Mouse (Mus musculus): ENCODE data around the gene Jag1. TPM values are rescaled to one million over a fixed set of nuclear protein-coding genes. Genes with fewer than 3 reads are reported as not detected.

Jag1 gene
- polyA plus RNA-seq, 1 experiment from 2014 or later: 15.7 TPM

GRCm38 (mm10) chr2:137134035-137134434 is 17.6 kb upstream of the Jag1 start:
- 78% methylated on average over 5 of the region's 5 CpGs for WGBS
- no peaks in the 10 kb centered on the region for H3K4me1 ChIP-seq (ENCODE audit: control insufficient read depth in 2 of 2, insufficient read depth in 2 of 2, low read length in 2 of 2)
- no peaks in the 10 kb centered on the region for H3K36me3 ChIP-seq (ENCODE audit: control insufficient read depth, insufficient read depth, low read length)
- no peak overlapping the region for H3K9ac ChIP-seq (ENCODE audit: low read length)
- H3K4me3 ChIP-seq (ENCODE audit: control insufficient read depth in 1 of 2, insufficient read depth in 1 of 2, low read depth in 1 of 2, low read length in 2 of 2): no peak overlapping the region
- H3K27ac ChIP-seq (replicated peaks in 1 of 2; ENCODE audit: control insufficient read depth in 1 of 2, insufficient read depth in 1 of 2, low read depth in 2 of 2, low read length in 2 of 2): no peak overlapping the region
- no peak for ATAC-seq (ENCODE audit: insufficient number of reproducible peaks, insufficient read depth, low FRiP score, low read depth)
- no peaks in the 10 kb centered on the region for H3K9me3 ChIP-seq (ENCODE audit: control insufficient read depth, low read length)
- H3K4me2 ChIP-seq (ENCODE audit: low read length): no peak overlapping the region
- no peaks in the 10 kb centered on the region for H3K27me3 ChIP-seq (ENCODE audit: control insufficient read depth, insufficient read depth, low read length)

- Histone ChIP-seq H3K9me3 (ENCODE audit: control insufficient read depth, low read length) (peaks cover 4% of the 10 kb centered on the region), H3K4me3 (ENCODE audit: control insufficient read depth in 1 of 2, insufficient read depth in 1 of 2, low read depth in 1 of 2, low read length in 2 of 2) (no peak overlapping the region), H3K27me3 (ENCODE audit: control insufficient read depth, insufficient read depth, low read length) (no peaks in the 10 kb centered on the region), H3K9ac (ENCODE audit: low read length) (no peak overlapping the region), H3K4me1 (ENCODE audit: control insufficient read depth in 2 of 2, insufficient read depth in 2 of 2, low read length in 2 of 2) (no peaks in the 10 kb centered on the region), H3K27ac (replicated peaks in 1 of 2; ENCODE audit: control insufficient read depth in 1 of 2, insufficient read depth in 1 of 2, low read depth in 2 of 2, low read length in 2 of 2) (no peak overlapping the region), H3K36me3 (ENCODE audit: control insufficient read depth, insufficient read depth, low read length) (no peaks in the 10 kb centered on the region), H3K4me2 (ENCODE audit: low read length) (no peak overlapping the region)
- no peak for ATAC-seq (ENCODE audit: insufficient number of reproducible peaks, insufficient read depth, low FRiP score, low read depth)
- 74% methylated on average over 1 of the region's 1 CpGs for WGBS
Observed at GRCm38 (mm10) chr2:137124861-137125260, 8.4 kb upstream of the Jag1 start.

GRCm38 (mm10) chr2:137117321-137117690 is 862 bp upstream of the Jag1 start:
- peak overlapping the region; percentile 85 for H3K4me2 ChIP-seq (ENCODE audit: low read length)
- H3K9ac ChIP-seq (ENCODE audit: low read length): peak overlapping the region; percentile 83
- no peaks in the 10 kb centered on the region for H3K9me3 ChIP-seq (ENCODE audit: control insufficient read depth, low read length)
- H3K4me1 ChIP-seq (ENCODE audit: control insufficient read depth in 2 of 2, insufficient read depth in 2 of 2, low read length in 2 of 2): peaks cover 8 to 17% of the 10 kb centered on the region in 2 experiments
- ATAC-seq (ENCODE audit: insufficient number of reproducible peaks, insufficient read depth, low FRiP score, low read depth): peak; percentile 69
- H3K27ac ChIP-seq (replicated peaks in 1 of 2; ENCODE audit: control insufficient read depth in 1 of 2, insufficient read depth in 1 of 2, low read depth in 2 of 2, low read length in 2 of 2): peak overlapping the region; percentile 93 to 96
- peak overlapping the region; percentile 67 to 70 for H3K4me3 ChIP-seq (ENCODE audit: control insufficient read depth in 1 of 2, insufficient read depth in 1 of 2, low read depth in 1 of 2, low read length in 2 of 2)
- H3K27me3 ChIP-seq (ENCODE audit: control insufficient read depth, insufficient read depth, low read length): no peaks in the 10 kb centered on the region
- under 1% methylated on average over 33 of the region's 33 CpGs for WGBS
- no peaks in the 10 kb centered on the region for H3K36me3 ChIP-seq (ENCODE audit: control insufficient read depth, insufficient read depth, low read length)

- peaks cover 8 to 22% of the 10 kb centered on the region in 2 experiments for H3K4me1 ChIP-seq (ENCODE audit: control insufficient read depth in 2 of 2, insufficient read depth in 2 of 2, low read length in 2 of 2)
- no peaks in the 10 kb centered on the region for H3K9me3 ChIP-seq (ENCODE audit: control insufficient read depth, low read length)
- H3K4me2 ChIP-seq (ENCODE audit: low read length): peak overlapping the region; percentile 85
- peak overlapping the region; percentile 83 for H3K9ac ChIP-seq (ENCODE audit: low read length)
- no peaks in the 10 kb centered on the region for H3K36me3 ChIP-seq (ENCODE audit: control insufficient read depth, insufficient read depth, low read length)
- under 1% methylated on average over 51 of the region's 61 CpGs for WGBS
- peak; percentile 81 for ATAC-seq (ENCODE audit: insufficient number of reproducible peaks, insufficient read depth, low FRiP score, low read depth)
- H3K27ac ChIP-seq (replicated peaks in 1 of 2; ENCODE audit: control insufficient read depth in 1 of 2, insufficient read depth in 1 of 2, low read depth in 2 of 2, low read length in 2 of 2): peak overlapping the region; percentile 93 to 96
- H3K27me3 ChIP-seq (ENCODE audit: control insufficient read depth, insufficient read depth, low read length): no peaks in the 10 kb centered on the region
- peak overlapping the region; percentile 67 to 70 for H3K4me3 ChIP-seq (ENCODE audit: control insufficient read depth in 1 of 2, insufficient read depth in 1 of 2, low read depth in 1 of 2, low read length in 2 of 2)
Observed at GRCm38 (mm10) chr2:137116675-137117320, 354 bp upstream of the Jag1 start.

GRCm38 (mm10) chr2:137115241-137116024 is 1.0 kb downstream of the Jag1 start:
- no peaks in the 10 kb centered on the region for H3K9me3 ChIP-seq (ENCODE audit: control insufficient read depth, low read length)
- ATAC-seq (ENCODE audit: insufficient number of reproducible peaks, insufficient read depth, low FRiP score, low read depth): no peak
- peak overlapping the region; percentile 83 for H3K9ac ChIP-seq (ENCODE audit: low read length)
- H3K36me3 ChIP-seq (ENCODE audit: control insufficient read depth, insufficient read depth, low read length): no peaks in the 10 kb centered on the region
- peak overlapping the region; percentile 67 to 70 for H3K4me3 ChIP-seq (ENCODE audit: control insufficient read depth in 1 of 2, insufficient read depth in 1 of 2, low read depth in 1 of 2, low read length in 2 of 2)
- peak overlapping the region; percentile 58 to 96 for H3K27ac ChIP-seq (replicated peaks in 1 of 2; ENCODE audit: control insufficient read depth in 1 of 2, insufficient read depth in 1 of 2, low read depth in 2 of 2, low read length in 2 of 2)
- peak overlapping the region; percentile 85 for H3K4me2 ChIP-seq (ENCODE audit: low read length)
- WGBS: under 1% methylated on average over 40 of the region's 40 CpGs
- H3K4me1 ChIP-seq (ENCODE audit: control insufficient read depth in 2 of 2, insufficient read depth in 2 of 2, low read length in 2 of 2): peaks cover 12 to 28% of the 10 kb centered on the region in 2 experiments
- no peaks in the 10 kb centered on the region for H3K27me3 ChIP-seq (ENCODE audit: control insufficient read depth, insufficient read depth, low read length)

- Histone ChIP-seq H3K36me3 (ENCODE audit: control insufficient read depth, insufficient read depth, low read length) (no peaks in the 10 kb centered on the region), H3K9ac (ENCODE audit: low read length) (peak overlapping the region; percentile 83), H3K27me3 (ENCODE audit: control insufficient read depth, insufficient read depth, low read length) (no peaks in the 10 kb centered on the region), H3K27ac (replicated peaks in 1 of 2; ENCODE audit: control insufficient read depth in 1 of 2, insufficient read depth in 1 of 2, low read depth in 2 of 2, low read length in 2 of 2) (peak overlapping the region; percentile 88 to 96), H3K9me3 (ENCODE audit: control insufficient read depth, low read length) (no peaks in the 10 kb centered on the region), H3K4me1 (ENCODE audit: control insufficient read depth in 2 of 2, insufficient read depth in 2 of 2, low read length in 2 of 2) (peaks cover 20 to 38% of the 10 kb centered on the region in 2 experiments), H3K4me2 (ENCODE audit: low read length) (peak overlapping the region; percentile 85), H3K4me3 (ENCODE audit: control insufficient read depth in 1 of 2, insufficient read depth in 1 of 2, low read depth in 1 of 2, low read length in 2 of 2) (peak overlapping the region; percentile 67 to 70)
- under 1% methylated on average over 51 of the region's 51 CpGs for WGBS
- peak; percentile 56 for ATAC-seq (ENCODE audit: insufficient number of reproducible peaks, insufficient read depth, low FRiP score, low read depth)
Observed at GRCm38 (mm10) chr2:137114248-137115096, 2.0 kb downstream of the Jag1 start.

GRCm38 (mm10) chr2:137113288-137114061 is 3.0 kb downstream of the Jag1 start:
- Histone ChIP-seq H3K4me2 (ENCODE audit: low read length) (peak overlapping the region; percentile 85), H3K36me3 (ENCODE audit: control insufficient read depth, insufficient read depth, low read length) (no peaks in the 10 kb centered on the region), H3K27ac (replicated peaks in 1 of 2; ENCODE audit: control insufficient read depth in 1 of 2, insufficient read depth in 1 of 2, low read depth in 2 of 2, low read length in 2 of 2) (peak overlapping the region; percentile 88 to 96), H3K27me3 (ENCODE audit: control insufficient read depth, insufficient read depth, low read length) (no peaks in the 10 kb centered on the region), H3K9me3 (ENCODE audit: control insufficient read depth, low read length) (no peaks in the 10 kb centered on the region), H3K4me3 (ENCODE audit: control insufficient read depth in 1 of 2, insufficient read depth in 1 of 2, low read depth in 1 of 2, low read length in 2 of 2) (peak overlapping the region; percentile 67 to 70), H3K4me1 (ENCODE audit: control insufficient read depth in 2 of 2, insufficient read depth in 2 of 2, low read length in 2 of 2) (peaks cover 23 to 44% of the 10 kb centered on the region in 2 experiments), H3K9ac (ENCODE audit: low read length) (peak overlapping the region; percentile 83)
- WGBS: 12% methylated on average over 12 of the region's 12 CpGs
- ATAC-seq (ENCODE audit: insufficient number of reproducible peaks, insufficient read depth, low FRiP score, low read depth): no peak

Measured in heart, embryonic 14.5 days (tissue).